Mouse (Mus musculus) testis, postnatal 10 days (tissue): Measurements from ENCODE around the gene Magi2.

Experiments
- DNase-seq: peaks from one replicate; pipeline ENCODE4 v3.0.0; 2021; ENCODE audit warnings: low spot score

The Magi2 gene

DNA sequence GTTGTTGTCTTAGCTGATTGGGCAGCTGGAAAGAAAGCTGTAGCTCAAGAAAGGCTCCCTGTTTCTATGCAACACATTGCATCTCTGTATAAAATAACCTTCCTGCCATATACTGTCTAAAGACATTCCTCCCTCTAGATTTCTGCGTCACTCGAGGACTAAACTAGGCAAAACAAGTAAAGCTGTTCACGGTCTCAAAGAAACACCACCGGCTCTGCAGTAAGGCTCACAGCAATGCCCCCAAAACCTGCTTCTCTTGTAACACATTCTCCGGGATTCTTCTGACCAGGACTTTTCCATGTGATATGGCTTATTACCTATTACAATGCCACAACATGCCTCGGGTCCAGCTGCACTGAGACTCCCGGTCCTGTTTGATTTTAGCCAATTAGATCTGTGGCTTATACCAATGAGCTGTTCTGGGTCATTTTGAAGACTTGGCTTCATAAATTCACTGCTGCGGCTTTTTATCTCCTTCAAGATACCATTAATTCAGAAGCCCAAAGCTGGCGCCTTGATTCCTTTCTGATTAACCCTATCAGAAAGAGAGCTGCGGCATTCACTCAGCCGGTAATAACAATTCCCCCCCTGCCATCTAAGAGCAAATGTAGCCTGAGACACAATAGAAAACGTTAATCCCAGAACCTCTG is 520.2 kb downstream of the Magi2 start:
- no peak for DNase-seq

DNA sequence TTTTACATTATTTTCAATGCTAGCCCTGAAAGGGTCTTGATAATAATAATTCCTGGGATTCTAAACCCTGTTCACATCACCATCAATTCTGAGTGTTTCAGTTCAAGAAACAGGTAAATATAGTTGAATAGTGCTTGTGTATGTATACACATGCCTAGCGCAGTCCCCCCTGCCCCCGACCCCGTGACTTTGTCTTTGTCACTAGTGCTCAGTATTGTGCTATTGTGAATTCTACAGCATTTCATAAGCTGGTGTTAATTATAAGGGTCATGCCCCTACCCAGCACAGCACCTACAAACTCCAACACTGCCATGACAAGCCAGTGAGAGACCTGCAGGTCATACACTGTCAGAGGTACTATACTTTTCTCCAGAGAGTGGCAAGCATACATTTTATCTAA is 520.8 kb downstream of the Magi2 start:
- DNase-seq = no peak

DNA sequence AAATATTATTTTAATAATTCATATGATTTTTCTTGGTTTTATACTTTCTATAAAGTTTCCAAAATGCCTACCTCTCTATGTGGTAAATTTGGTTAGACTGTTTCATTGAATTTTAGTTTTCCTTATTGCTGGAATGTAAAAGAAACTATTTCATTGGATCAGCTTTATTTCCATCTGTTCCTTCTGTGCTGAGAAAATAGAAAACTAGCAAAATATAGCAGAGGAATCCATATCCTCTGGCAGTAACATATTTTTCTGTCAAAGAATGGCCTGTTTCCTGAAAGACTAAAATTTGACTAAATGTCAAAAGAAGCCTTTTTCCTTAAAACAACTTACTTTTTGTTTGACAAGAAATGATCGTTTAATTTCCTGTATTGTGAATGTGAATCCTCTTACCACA is 552.4 kb downstream of the Magi2 start:
- DNase-seq = no peak

DNA sequence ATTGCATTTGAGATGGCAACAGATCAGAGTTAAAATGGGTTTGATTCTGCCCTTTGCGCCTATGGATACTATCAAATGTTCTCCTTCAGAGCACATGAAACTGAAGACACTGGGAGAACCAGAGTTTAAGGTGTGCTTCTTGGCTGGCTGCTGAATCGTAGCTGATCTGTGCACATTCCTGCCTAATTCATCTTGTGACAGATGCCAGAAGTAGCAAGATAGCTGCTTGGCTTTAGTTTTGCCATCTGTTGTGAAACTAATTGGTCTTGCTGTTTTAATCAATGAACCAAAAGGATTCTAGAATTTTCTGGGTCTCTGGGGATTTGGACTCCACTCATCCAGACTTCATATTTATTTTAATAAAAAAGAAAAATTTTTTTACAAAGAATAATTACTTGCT is 553.2 kb downstream of the Magi2 start:
- DNase-seq = no peak

DNA sequence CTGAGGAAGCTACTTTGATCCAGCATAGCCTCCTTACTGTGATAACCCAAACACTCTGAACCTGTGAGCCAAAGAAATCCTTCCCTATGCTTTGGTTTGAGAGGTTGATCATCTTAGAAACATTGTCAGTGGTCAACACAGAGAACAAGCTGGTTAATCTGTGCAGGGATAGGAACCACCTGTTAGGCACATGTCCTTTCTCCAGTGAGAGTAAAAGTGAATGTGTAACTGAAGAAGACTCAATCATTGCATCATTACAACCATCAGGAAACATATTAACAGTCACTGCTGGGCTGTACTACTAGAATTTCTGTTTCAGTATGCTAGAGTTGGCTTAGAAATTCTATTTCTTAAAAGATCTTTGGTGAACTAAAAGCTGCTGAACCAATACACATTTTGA is 558.5 kb downstream of the Magi2 start:
- DNase-seq = no peak

DNA sequence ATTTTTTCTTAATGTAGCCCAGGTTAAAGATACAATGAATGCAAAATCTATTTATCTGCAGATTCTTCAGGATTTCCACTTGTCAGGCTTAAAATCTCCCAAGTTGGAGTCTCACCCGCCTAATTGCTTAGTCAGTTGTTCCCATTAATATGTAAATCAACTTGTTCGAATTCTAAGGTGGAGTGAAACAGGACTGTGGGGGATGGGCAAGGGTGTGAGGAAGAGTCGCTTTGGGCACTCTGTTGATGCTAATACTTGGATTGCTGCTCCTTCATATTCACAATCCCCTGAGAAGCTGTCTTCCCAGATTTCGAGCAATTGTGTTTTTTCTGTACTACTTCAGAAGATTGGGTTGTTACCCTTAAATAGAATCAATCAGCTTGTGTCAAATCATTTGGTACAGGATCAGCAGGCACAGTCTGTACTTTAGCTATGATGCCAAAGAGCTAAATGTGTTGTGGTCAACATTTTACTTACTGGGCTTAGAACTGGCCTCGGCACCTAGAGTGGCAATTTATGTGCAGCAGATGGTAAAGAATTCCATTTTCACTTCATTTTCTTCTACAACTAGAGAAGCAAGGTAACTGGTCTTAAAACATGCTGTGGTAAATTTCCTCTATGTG is 560.8 kb downstream of the Magi2 start:
- no peak for DNase-seq

DNA sequence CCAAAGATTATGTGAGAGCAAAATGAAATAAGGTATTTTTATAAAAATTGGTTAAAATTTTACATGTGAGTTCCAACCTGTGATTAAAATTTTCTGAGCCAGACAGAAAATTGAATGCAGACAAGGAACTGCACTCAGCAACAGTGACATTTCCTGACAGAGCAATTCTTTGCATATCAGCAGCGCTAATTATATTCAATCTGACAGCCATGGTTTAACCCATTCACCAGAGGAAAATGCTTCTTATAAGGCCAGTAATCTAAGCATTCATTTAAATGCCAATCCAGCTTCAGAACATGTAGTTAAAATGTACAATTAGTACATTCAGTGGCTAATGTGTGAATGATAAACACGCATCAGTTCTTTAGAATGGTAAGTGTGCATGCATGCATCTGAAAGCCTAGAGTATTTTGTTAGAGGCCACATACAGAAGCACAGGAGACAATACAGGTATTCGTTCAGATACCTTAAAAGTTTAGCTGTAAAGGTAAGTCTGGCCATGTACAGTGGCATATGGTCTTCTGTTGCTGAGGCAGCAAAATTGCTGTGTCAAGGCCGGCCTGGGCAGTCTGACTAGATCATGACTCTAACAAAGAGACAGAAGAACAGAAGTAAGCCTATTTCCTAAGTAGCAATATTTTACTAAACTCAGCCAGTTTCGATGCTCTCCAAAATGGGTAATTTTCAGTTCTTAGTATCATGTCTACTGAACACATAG is 576.4 kb downstream of the Magi2 start:
- DNase-seq = no peak

DNA sequence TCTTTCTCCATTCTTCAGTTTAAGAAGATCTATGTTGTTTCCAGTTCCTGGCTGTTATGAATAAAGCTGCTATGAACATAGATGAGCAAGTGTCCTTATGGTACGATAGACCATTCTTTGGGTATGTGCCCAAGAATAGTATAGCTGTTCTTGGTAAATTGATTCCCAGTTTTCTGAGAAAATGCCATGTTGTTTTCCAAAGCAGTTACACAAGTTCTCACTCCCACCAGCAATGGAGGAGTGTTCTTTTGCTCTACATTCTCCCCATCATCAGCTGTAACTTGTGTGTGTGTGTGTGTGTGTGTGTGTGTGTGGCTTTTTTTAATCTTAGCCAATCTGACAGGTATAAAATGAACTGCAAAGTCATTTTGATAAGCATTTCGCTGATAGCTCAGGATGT is 595.7 kb downstream of the Magi2 start:
- DNase-seq = no peak

DNA sequence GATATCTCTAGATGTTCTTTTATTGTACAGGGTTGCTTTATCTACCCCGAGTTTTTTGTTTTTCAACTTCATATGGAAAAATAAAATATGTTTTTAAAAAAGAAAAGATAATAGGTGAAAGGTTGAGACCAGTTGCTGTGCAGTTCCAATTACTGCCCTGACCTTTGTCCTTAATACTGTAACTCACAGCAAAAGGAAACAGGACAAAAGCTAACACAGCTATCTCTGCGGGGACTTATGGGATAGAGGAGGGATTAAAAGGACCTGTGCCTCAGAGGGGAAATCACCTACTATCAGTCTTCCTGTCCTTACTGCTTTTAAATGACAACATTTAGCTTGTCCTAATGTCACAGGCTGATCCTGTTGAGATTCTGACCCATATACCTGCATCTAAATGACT is 599.1 kb downstream of the Magi2 start:
- DNase-seq = no peak

DNA sequence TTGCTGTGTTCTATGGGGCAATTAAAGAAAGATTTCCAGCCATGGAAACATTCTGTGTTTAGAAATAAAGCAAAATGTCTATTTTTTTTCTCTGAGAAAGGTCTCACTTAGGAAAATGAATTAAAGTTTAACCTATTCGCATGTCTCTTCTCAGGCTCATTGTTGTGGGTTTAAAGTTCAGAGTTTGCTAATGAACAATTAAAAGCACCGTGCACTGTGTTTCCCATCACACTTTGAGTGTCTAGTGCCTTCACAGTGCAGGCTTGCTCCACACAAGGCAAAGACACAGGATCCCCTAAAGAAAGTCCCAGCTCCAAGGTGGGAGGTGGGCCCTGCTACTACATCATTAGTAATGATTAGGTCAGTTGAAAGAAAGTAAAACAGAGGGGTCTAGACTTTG is 602.5 kb downstream of the Magi2 start:
- no peak for DNase-seq

DNA sequence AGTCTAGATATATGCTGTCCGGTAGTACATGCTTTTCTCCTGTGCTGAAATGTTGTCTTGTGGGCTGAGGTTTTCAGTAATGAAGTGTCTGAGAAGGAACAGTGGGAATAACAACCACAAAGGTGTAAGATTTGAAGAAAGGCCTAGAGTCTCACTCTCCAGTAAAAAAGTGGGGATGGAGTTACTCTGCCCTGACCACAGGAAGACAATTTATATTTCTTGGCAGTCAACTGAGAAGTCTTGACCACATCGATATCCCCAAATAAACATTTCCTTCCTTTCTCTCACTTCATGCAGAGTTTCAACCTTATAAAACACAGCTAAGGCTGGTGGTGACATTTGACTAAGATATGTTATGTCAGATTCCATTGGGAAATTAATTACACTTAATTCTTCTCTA is 636.0 kb downstream of the Magi2 start:
- no peak for DNase-seq

DNA sequence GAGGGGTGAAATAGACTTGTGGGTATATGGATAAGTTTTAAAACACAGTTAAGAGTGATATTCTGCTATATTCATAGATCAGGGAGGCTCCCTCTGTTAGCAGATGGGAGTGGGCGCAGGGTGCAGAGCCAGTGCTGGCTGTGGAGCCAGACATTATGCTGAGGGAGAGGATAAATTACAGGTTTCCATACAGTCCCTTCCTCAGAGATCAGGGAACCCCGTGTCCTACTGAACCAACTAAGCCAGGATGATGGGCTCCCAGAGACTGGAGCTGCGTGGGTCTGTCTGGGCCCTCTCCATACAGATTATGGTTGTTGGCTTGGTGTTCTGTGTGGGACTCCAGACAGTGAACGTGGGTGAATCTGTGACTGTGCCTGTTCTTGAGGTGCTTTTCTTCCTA is 643.6 kb downstream of the Magi2 start:
- no peak for DNase-seq

DNA sequence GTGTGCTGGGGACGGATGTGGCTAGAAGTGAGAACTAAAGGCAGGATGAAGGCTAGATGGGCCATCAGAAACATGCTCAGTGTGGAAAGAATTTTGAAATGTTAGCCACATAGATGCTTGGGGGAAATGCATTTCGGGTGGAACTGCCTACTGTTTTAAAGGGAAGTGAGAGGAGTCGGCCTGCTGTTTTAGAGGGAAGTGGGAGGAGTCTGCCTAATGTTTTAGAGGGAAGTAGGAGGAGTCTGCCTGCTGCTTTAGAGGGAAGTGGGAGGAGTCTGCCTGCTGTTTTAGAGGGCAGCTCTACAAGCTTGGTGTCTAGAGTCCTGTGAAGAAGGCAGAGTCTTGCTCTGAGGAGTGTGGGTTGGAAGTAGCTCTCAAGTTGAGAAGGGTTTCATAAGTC is 664.9 kb downstream of the Magi2 start:
- no peak for DNase-seq

DNA sequence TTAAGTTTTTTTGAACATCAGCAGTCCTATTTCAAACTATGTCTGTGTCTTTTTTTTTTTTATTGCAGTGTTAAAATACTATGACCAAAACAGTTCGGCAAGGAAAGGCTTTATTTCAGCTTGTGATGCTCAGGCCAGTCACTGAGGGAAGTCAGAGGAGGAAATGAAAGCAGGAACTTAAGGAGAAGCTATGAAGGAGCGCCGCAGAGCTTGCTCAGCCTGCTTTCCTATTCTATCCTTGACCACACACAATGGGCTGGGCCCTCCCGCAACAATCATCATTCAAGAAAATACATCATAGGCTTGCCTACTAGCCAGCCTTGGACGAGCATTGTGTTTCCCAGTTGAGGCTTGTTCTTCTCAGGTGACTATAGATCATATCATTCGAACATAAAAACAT is 669.1 kb downstream of the Magi2 start:
- no peak for DNase-seq

DNA sequence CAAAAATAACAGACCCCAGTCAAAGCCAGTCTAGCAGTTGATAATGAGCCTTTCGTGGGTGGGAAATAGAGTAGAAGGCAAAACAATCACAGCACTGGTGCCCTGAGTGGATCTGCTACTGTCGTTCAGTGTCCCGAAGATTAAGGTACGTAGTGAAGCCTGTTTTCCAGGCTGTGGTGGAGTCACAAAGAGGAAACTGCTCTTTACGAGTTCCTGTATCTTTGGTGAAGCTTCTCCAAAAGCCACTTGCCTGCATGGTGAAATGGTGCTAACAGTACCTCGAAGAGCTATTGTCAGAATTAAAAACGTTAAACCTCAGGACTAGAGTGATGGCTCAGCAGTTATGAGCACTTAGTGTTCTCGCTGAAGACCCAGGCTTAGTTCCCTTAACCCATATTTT is 674.8 kb downstream of the Magi2 start:
- no peak for DNase-seq

DNA sequence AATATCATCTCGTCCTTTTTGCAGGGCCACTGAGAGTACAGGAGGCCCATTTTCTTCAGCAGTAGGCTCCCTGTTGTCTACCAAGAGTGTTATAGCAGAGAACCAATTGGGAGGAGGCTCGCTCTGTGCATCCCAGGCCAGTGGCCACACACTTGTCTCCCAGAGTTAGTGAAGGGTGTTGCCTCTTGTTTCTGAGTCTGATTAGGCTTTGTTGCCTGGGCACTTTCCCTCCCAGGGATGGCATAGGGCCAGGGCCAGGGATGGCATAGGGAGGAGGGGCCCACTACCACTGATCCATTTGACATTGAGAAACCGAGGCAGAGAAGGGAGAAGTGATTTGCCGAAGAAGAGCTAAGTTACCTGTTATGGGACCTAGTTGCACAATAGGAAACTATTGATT is 679.8 kb downstream of the Magi2 start:
- DNase-seq = no peak

DNA sequence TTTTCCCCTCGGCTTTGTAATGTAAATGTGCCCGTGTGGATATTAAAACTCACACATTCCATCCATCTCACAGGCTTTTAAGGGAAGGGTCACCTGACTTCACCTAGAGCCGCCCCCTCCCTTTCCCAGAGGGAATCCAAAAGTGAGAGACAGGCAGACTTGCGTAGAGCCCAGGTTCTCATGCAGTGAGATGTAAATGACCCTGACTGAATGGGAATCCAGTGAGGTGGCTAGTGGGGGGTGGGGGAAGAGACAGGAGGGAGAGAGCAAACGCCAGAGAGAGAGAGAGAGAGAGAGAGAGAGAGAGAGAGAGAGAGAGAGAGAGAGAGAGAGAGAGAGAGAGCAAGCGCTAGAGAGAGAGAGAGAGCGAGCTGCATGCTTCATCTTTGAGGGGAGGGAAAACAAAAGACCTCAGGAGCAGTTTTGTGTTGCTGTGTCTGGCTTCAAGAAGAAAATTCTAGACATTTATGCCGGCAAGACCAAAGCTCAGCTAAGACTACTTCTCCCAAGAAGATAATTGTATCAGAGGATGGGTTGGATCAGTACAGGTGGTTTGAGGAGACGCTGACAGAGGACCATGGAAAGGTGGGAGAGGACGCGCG is 680.6 kb downstream of the Magi2 start:
- DNase-seq = no peak

DNA sequence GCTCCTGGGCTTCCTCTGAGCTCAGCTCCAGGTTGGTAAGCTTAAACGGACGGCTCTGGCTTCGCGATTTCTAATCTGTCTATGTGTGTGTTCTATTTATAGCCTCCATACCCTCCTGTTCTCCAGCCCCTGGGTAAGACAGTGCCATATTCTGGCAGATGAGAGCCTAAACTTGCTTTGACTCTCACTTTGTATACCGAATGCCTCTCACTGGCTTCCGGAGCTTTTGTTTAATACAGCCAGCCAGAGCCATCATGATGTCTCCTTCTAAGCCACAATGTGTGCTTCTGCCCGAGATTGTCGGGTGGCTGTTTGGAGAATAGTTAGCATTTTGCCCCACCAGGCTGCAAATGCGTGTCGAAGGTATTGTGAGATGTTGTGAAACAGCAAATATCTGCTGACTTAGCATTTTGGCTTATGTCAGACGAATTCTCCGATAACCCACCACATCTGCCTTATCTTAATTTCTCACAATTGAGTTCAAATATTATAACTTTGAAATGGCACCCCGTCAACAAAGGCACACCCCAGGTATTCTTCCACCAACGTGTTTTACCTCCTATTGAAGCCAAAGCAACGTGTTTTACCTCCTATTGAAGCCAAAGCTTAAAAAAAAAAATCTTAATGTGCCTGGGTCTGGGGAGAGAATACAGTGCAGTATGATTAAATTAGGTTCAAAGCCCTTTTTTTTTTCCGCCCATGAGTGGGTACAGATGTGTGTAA is 681.3 kb downstream of the Magi2 start:
- DNase-seq = no peak

DNA sequence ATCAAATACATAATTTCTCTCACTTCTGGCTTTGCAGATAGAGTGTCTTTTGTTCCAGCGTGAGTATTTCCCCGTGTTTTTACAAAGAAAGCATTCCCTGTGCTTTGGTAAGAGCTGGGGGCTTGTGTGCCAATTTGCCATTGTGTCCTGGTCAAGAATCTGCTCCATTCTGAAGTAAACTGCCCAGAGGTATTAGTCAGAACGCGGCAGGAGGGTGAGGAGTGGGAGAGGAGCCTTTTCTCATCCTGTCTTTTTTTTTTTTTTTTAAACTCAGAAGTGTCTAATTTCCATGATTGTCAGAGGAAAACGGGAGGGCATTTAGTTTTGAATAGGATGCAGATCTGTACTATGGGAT is 681.8 kb downstream of the Magi2 start:
- DNase-seq = no peak

DNA sequence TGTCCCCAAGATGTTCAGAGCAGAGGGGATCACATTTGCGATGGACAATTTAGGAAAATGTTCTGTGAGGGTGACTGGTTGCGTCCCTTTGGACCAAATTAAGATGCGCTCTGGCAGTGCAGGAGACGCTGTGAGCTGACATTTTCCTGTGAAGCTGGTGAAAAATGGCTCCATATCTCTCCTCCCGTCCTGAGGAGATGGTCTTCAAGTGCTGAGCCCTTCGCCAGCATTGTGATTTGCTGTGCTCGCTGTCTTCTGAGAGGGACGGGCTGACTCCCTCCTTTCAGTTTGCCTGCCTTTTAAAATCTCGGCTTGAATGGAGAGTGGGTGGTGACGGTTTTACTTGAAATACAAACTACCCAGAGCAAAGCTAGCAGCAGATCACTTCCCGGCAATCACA is 682.2 kb downstream of the Magi2 start:
- DNase-seq = no peak

DNA sequence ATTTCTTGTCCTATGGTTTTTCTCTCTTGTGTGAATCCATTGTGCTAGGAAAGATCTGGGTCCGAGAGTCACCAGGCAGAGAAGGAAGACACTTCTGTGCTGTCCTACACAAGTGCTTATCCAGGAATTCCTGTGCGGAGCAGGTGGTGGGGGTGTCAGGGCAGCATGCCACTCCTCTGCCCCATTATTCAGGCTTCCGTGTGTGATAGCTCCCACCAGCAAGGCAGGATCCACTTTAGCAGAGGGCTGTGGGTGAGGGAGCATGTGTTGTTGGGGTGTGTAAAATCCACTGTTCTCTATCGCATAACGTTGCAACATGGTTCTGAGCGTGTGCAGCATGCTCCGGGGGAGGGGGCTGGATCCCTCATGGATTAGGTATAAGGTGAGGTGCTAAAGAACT is 682.8 kb downstream of the Magi2 start:
- no peak for DNase-seq

DNA sequence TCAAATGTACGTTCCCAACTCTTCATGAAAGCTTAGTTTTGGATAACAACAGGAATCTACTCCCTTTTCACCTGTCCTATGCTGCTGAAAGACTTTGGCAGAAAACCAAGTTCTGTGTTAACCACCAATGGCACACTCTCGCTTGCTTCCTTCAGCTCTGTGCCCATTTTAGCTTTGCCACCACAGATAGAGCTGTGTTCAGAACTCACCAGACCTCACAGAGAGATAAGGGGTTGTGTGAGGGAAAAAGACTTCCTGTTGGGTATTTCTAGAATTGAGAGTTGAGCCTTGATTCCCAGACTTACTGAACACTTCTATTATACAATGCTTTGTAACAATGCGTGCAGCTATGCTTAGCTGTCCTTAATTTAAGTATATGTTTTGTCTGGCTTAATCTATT is 705.3 kb downstream of the Magi2 start:
- DNase-seq = no peak

DNA sequence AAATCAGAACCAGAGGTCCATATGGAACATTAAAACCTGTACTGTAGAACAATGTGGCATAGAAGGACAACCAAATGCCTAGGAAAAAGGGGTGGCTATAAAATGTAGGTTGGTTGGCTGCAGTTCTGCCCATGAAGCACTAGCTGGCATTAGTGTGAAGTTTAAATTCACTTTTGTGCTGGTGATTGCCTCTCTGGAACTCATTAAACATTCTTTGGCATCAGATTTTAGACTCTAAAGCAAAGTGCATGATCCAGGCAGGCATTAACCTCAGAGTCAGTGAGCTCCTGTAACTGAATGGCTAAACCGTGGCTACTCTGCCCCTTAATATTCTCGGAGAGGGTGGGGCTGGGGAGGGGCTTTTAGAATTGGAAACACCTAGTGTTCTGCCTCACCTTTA is 706.4 kb downstream of the Magi2 start:
- DNase-seq = no peak
